Mouse (Mus musculus): ENCODE data around the gene Wipf3. TPM values are rescaled to one million over a fixed set of nuclear protein-coding genes. Genes with fewer than 3 reads are reported as not detected.

Wipf3 gene
- polyA plus RNA-seq, 1 experiment from 2014 or later: 1.7 TPM

Other genes starting within 250 kb of the Wipf3 start
- gene Prr15, start 103.8 kb upstream of the Wipf3 start, polyA plus RNA-seq (2014; fragmentation: Nextera tagmentation; extraction: Ambion mirVana): 2.7 and 4.5 TPM in 2 replicates
- gene Scrn1, start 136.9 kb downstream of the Wipf3 start, polyA plus RNA-seq (2014; fragmentation: Nextera tagmentation; extraction: Ambion mirVana): 12.8 and 13.8 TPM in 2 replicates
- gene Plekha8, start 165.5 kb downstream of the Wipf3 start, polyA plus RNA-seq (2014; fragmentation: Nextera tagmentation; extraction: Ambion mirVana): 10.1 and 11.1 TPM in 2 replicates
- 74.6 and 81.1 TPM in 2 replicates for gene Fkbp14, start 167.7 kb downstream of the Wipf3 start, polyA plus RNA-seq (2014; fragmentation: Nextera tagmentation; extraction: Ambion mirVana)